Mouse (Mus musculus) CH12.LX (cell line): ENCODE data around the gene Slc2a4. TPM values are rescaled to one million over a fixed set of nuclear protein-coding genes. Genes with fewer than 3 reads are reported as not detected.

Experiments used
- DNase-seq: peaks from one replicate; pipeline ENCODE4 v3.0.0-alpha.2; 2013; ENCODE audit errors: extremely low read depth
- H3K27ac ChIP-seq: 2 replicates; pipeline ENCODE4 v1.5.1; 2012; ENCODE audit warnings: low read depth, mild to moderate bottlenecking, control low read depth, moderate library complexity; ENCODE audit not compliant: insufficient read depth
- H3K27me3 ChIP-seq: replicated peaks from 2 replicates; pipeline ENCODE3; 2012; ENCODE audit warnings: inconsistent platforms
- H3K36me3 ChIP-seq, 2 experiments: replicated peaks in 1 of 2; 2 replicates each; pipeline versions ENCODE3 to v1.6.1; 2012; ENCODE audit warnings: inconsistent platforms in 1 of 2, low read length in 1 of 2, mild to moderate bottlenecking in 1 of 2, mixed read lengths in 1 of 2, moderate library complexity in 1 of 2; ENCODE audit not compliant: control insufficient read depth in 1 of 2, insufficient read depth in 1 of 2
- H3K4me1 ChIP-seq, 2 experiments: 2 replicates each; pipeline ENCODE4 v1.6.1; 2012; ENCODE audit warnings: inconsistent platforms in 1 of 2, moderate library complexity in 1 of 2; ENCODE audit not compliant: insufficient read depth in 2 of 2, control insufficient read depth in 1 of 2
- H3K4me2 ChIP-seq: 2 replicates; pipeline ENCODE4 v1.6.1; 2012; ENCODE audit warnings: low read depth, mild to moderate bottlenecking, control low read depth; ENCODE audit not compliant: poor library complexity, insufficient read depth, severe bottlenecking
- H3K4me3 ChIP-seq, 3 experiments: fragments of 150-350 bp in 1 of 3; sonication (generic) in 1 of 3; replicated peaks in 1 of 3; 2 replicates each; pipeline versions ENCODE3 to v1.5.1; 2011 to 2012; ENCODE audit warnings: low read depth in 2 of 3, low read length in 2 of 3, mild to moderate bottlenecking in 2 of 3, moderate library complexity in 2 of 3, control low read depth in 1 of 3, improper control_type of control experiment in 1 of 3, inconsistent platforms in 1 of 3, mixed read lengths in 1 of 3; ENCODE audit not compliant: poor library complexity in 1 of 3
- H3K79me2 ChIP-seq: replicated peaks from 2 replicates; pipeline ENCODE4 v1.6.1; 2012; ENCODE audit warnings: mild to moderate bottlenecking, moderate library complexity; ENCODE audit not compliant: control insufficient read depth, poor library complexity, insufficient read depth, severe bottlenecking; ENCODE audit errors: extremely low read depth
- H3K9ac ChIP-seq: 2 replicates; pipeline ENCODE4 v1.6.1; 2012; ENCODE audit warnings: low read depth, mild to moderate bottlenecking, control low read depth, moderate library complexity; ENCODE audit not compliant: insufficient read depth
- H3K9me3 ChIP-seq: replicated peaks from 2 replicates; pipeline ENCODE3; 2012; ENCODE audit warnings: low read length, inconsistent platforms, mixed read lengths
- CTCF ChIP-seq, 2 experiments: IDR thresholded peaks in 1 of 2; conservative IDR thresholded peaks in 1 of 2; 2 replicates each; pipeline ENCODE4 v1.5.1; 2011 to 2012; ENCODE audit warnings: low read depth in 2 of 2, low read length in 2 of 2, improper control_type of control experiment in 1 of 2, inconsistent platforms in 1 of 2, mild to moderate bottlenecking in 1 of 2, moderate library complexity in 1 of 2
- E2F4 ChIP-seq: IDR thresholded peaks from 2 replicates; pipeline ENCODE4 v1.6.1; 2011; ENCODE audit warnings: low read depth, low read length, improper control_type of control experiment; ENCODE audit not compliant: insufficient replicate concordance
- ELF1 ChIP-seq: IDR thresholded peaks from 2 replicates; pipeline ENCODE4 v1.6.1; 2014; ENCODE audit warnings: low read depth, mild to moderate bottlenecking, inconsistent platforms, low read length, improper control_type of control experiment
- EP300 ChIP-seq: IDR thresholded peaks from 2 replicates; pipeline ENCODE4 v1.6.1; 2011; ENCODE audit warnings: low read length, improper control_type of control experiment
- ETS1 ChIP-seq: conservative IDR thresholded peaks from 2 replicates; pipeline ENCODE4 v1.6.1; 2012; ENCODE audit warnings: low read depth, mild to moderate bottlenecking, inconsistent platforms, low read length, improper control_type of control experiment, moderate library complexity
- GABPA ChIP-seq: IDR thresholded peaks from 2 replicates; pipeline ENCODE4 v1.6.1; 2012; ENCODE audit warnings: low read depth, low read length, improper control_type of control experiment, inconsistent platforms; ENCODE audit not compliant: insufficient replicate concordance
- HCFC1 ChIP-seq: IDR thresholded peaks from 2 replicates; pipeline ENCODE4 v1.6.1; 2012; ENCODE audit warnings: low read depth, mild to moderate bottlenecking, inconsistent platforms, low read length, improper control_type of control experiment
- IRF4 ChIP-seq: IDR thresholded peaks from 2 replicates; pipeline ENCODE4 v1.6.1; 2014; ENCODE audit warnings: low read depth, mild to moderate bottlenecking, inconsistent platforms, low read length, improper control_type of control experiment
- JUN ChIP-seq: IDR thresholded peaks from 2 replicates; pipeline ENCODE4 v1.6.1; 2011; ENCODE audit warnings: low read depth, mild to moderate bottlenecking, low read length, improper control_type of control experiment, moderate library complexity; ENCODE audit not compliant: insufficient read depth
- MAZ ChIP-seq: IDR thresholded peaks from 2 replicates; pipeline ENCODE4 v1.6.1; 2012; ENCODE audit warnings: low read depth, mild to moderate bottlenecking, inconsistent platforms, low read length, improper control_type of control experiment, moderate library complexity
- MEF2A ChIP-seq: IDR thresholded peaks from 2 replicates; pipeline ENCODE4 v1.6.1; 2014; ENCODE audit warnings: low read depth, mild to moderate bottlenecking, inconsistent platforms, low read length, improper control_type of control experiment, borderline replicate concordance
- MYC ChIP-seq: IDR thresholded peaks from 2 replicates; pipeline ENCODE4 v1.6.1; 2011; ENCODE audit warnings: low read depth, mild to moderate bottlenecking, improper control_type of control experiment, low read length
- NRF1 ChIP-seq: IDR thresholded peaks from 2 replicates; pipeline ENCODE4 v1.6.1; 2014; ENCODE audit warnings: low read depth, mild to moderate bottlenecking, inconsistent platforms, low read length, improper control_type of control experiment, moderate library complexity
- RCOR1 ChIP-seq: conservative IDR thresholded peaks from 2 replicates; pipeline ENCODE4 v1.6.1; 2012; ENCODE audit warnings: low read depth, mild to moderate bottlenecking, inconsistent platforms, low read length, improper control_type of control experiment
- SMC3 ChIP-seq: IDR thresholded peaks from 2 replicates; pipeline ENCODE4 v1.6.1; 2011; ENCODE audit warnings: low read depth, low read length, improper control_type of control experiment
- TBP ChIP-seq: conservative IDR thresholded peaks from 2 replicates; pipeline ENCODE4 v1.6.1; 2011; ENCODE audit warnings: low read depth, low read length, improper control_type of control experiment
- UBTF ChIP-seq: IDR thresholded peaks from 2 replicates; pipeline ENCODE4 v1.6.1; 2012; ENCODE audit warnings: low read depth, mild to moderate bottlenecking, inconsistent platforms, low read length, improper control_type of control experiment, moderate library complexity
- USF1 ChIP-seq: IDR thresholded peaks from 2 replicates; pipeline ENCODE4 v1.6.1; 2014; ENCODE audit warnings: low read depth, mild to moderate bottlenecking, inconsistent platforms, low read length, improper control_type of control experiment
- ZC3H11A ChIP-seq: IDR thresholded peaks from 2 replicates; pipeline ENCODE4 v1.6.1; 2012; ENCODE audit warnings: low read depth, mild to moderate bottlenecking, inconsistent platforms, low read length, improper control_type of control experiment
- ZKSCAN1 ChIP-seq: IDR thresholded peaks from 2 replicates; pipeline ENCODE4 v1.6.1; 2012; ENCODE audit warnings: low read depth, inconsistent platforms, low read length, improper control_type of control experiment, borderline replicate concordance
- ZNF384 ChIP-seq: IDR thresholded peaks from 2 replicates; pipeline ENCODE4 v1.6.1; 2012; ENCODE audit warnings: low read depth, low read length, improper control_type of control experiment, inconsistent platforms
- dilution Hi-C: fragments of 300-500 bp; cut with MboI; formaldehyde crosslinking; loops from 2 replicates; pipeline ENCODE4 v1.14.3; 2020; ENCODE audit warnings: low sequenced_read_pairs; ENCODE audit not compliant: extremely low pct_unique_long_range_greater_than_20kb, extremely low pct_ligation_motif_present
- in situ Hi-C: fragments of 300-500 bp; cut with MboI; formaldehyde crosslinking; loops from 3 replicates; pipeline ENCODE4 v1.14.3; 2019; ENCODE audit warnings: low sequenced_read_pairs, low pct_ligation_motif_present, low pct_unique_long_range_greater_than_20kb, mixed read lengths
- polyA plus RNA-seq: library from polyadenylated mRNA; unstranded; fragments of >175 nt; gene quantifications from 2 replicates; pipeline ENCODE4 v1.2.1, GENCODE M21; 2012; ENCODE audit warnings: low read depth; ENCODE audit not compliant: insufficient read length
- total RNA-seq, 2 experiments: library from RNA; depleted of rRNA; stranded (reverse); fragments of 300-350 nt in 1 of 2; fragments of >200 nt in 1 of 2; gene quantifications; 2 replicates each; pipeline ENCODE4 v1.2.3; 2012 to 2014

The Slc2a4 gene
- total and polyA plus RNA-seq, 3 experiments, result 2.3 to 3.8 (median 2.6) TPM

DNA sequence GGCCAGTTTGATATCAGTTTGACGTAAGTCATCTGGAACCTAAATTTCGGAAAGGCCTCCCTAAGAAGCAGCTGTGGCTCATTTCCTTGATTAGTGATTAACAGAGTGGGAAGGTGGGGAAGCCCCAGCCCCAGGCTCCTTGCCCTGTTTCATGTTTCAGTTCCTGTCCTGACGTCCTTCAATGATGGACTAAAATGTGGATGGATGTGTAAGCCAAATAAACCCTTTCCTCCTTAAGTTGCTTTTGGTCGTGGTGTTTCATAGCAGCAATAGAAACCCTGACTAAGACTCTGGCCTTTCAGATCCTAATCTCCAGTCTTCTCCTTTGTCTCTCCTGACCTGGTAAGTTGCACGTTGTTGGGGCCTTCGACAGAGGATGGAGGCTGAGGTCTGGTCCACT, 22.2 kb upstream of the Slc2a4 start (continued):
- TF ChIP-seq ZNF384 (no peak), E2F4 (no peak), IRF4 (peak; percentile 96), EP300 (peak; percentile 96), JUN (peak; percentile 33; the same call in 1 of the 2 replicates)

DNA sequence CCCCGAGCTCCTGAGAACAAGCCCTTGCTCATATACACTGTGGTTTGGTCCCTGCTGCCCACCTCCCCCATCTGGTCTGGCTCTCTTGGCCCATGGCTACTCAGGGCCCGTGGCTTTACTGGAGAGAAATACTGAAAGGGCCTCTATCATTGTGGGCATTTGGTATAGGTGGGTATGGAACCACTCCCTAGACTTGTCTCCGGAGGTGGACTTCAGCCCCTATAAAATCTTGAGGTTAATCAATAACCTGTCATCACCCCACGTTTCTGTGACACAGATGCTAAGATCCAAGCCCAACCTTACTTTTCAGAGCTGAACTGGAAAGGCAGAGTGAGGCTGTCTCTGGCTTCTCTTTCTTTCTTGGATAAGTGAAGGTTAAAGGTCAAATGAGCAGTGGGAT, 20.8 kb upstream of the Slc2a4 start:
- no peak overlapping the region for H3K4me2 ChIP-seq
- no peak overlapping the region for H3K4me3 ChIP-seq
- TF ChIP-seq UBTF (no peak), RCOR1 (no peak), GABPA (no peak), ZC3H11A (no peak), HCFC1 (no peak), CTCF (conservative IDR thresholded peaks at IDR 0.05 in 1 of 2, IDR thresholded peaks at IDR 0.05 in 1 of 2; ENCODE audit: low read depth in 2 of 2, low read length in 2 of 2) (no peak), TBP (no peak), MEF2A (no peak), NRF1 (no peak), EP300 (no peak), ZKSCAN1 (no peak), IRF4 (no peak), MAZ (no peak), SMC3 (no peak), USF1 (no peak), ETS1 (no peak), ELF1 (no peak), MYC (no peak)
- peaks cover 14 to 49% of the 10 kb centered on the region in 2 experiments for H3K4me1 ChIP-seq
- in situ Hi-C loops (no loop called here), dilution Hi-C loops (no loop called here)
- no peak overlapping the region for H3K27ac ChIP-seq
- H3K27me3 ChIP-seq, result no peaks in the 10 kb centered on the region
- 0 out of 2 replicates have a peak, but pooled peaks cover 2% of the 10 kb centered on the region for H3K79me2 ChIP-seq
- H3K9ac ChIP-seq, result no peak overlapping the region
- H3K36me3 ChIP-seq, result peaks cover 31 to 53% of the 10 kb centered on the region in 2 experiments
- H3K9me3 ChIP-seq, result peaks cover 24% of the 10 kb centered on the region
- no peak for DNase-seq
